Mouse (Mus musculus): Measurements from ENCODE around the gene Vars2. TPM values are rescaled to one million over a fixed set of nuclear protein-coding genes. Genes with fewer than 3 reads are reported as not detected.

Gene Vars2
- polyA plus RNA-seq, 2 experiments = 4.0 to 7.8 TPM

GRCm38 (mm10) chr17:35685061-35685460 is 17.7 kb upstream of the Vars2 start:
- Histone ChIP-seq H3K27ac (no peak overlapping the region), H3K4me1 (replicated peaks; ENCODE audit: control insufficient read depth in 2 of 2, insufficient read depth in 2 of 2, low read length in 1 of 2) (no peaks in the 10 kb centered on the region), H3K4me3 (ENCODE audit: insufficient read depth in 1 of 2, low read depth in 2 of 2, low read length in 2 of 2) (no peak overlapping the region), H3K27me3 (ENCODE audit: control insufficient read depth, insufficient read depth, low read length) (no peaks in the 10 kb centered on the region), H3K4me2 (ENCODE audit: low read depth) (no peak overlapping the region), H3K9ac (replicated peaks) (no peak overlapping the region), H3K9me3 (ENCODE audit: control insufficient read depth, low read length) (no peaks in the 10 kb centered on the region), H3K36me3 (replicated peaks; ENCODE audit: control insufficient read depth, insufficient read depth, low read depth) (no peaks in the 10 kb centered on the region)
- 48% methylated on average over 9 of the region's 9 CpGs for WGBS (ENCODE audit: insufficient replicate concordance)
- DNase-seq (ENCODE audit: low read depth in 3 of 3, low spot score in 3 of 3) = no peak
- ATAC-seq (ENCODE audit: insufficient read depth) = no peak
- no peak for TF ChIP-seq EP300 (IDR thresholded peaks at IDR 0.05; ENCODE audit: low read depth)
- no peak for TF ChIP-seq CTCF (IDR thresholded peaks at IDR 0.05; ENCODE audit: low read depth)

DNA sequence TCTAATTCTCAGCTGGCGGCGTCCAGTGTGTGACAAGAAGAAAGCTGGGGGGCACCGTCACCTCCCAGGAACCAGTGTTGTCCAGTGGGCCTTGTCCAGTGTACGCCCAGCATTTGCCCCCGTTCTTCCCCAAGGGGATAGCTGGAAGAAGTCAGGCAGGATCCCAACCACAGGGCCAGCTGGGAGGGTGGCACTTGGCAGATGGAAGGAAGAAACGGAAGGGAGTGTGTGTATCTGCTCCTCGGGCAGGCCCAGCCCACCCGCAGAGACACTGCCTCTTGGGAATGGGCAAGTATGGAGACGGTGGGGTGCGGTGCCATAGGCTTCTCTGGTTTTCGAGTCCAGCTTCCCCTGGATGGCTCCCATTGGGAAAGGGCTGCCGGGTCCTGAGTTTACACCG is 14.6 kb upstream of the Vars2 start:
- DNase-seq (ENCODE audit: low read depth in 3 of 3, low spot score in 3 of 3) (no peak), ATAC-seq (ENCODE audit: insufficient read depth) (no peak)
- H3K4me1 ChIP-seq (replicated peaks; ENCODE audit: control insufficient read depth in 2 of 2, insufficient read depth in 2 of 2, low read length in 1 of 2) = no peaks in the 10 kb centered on the region

DNA sequence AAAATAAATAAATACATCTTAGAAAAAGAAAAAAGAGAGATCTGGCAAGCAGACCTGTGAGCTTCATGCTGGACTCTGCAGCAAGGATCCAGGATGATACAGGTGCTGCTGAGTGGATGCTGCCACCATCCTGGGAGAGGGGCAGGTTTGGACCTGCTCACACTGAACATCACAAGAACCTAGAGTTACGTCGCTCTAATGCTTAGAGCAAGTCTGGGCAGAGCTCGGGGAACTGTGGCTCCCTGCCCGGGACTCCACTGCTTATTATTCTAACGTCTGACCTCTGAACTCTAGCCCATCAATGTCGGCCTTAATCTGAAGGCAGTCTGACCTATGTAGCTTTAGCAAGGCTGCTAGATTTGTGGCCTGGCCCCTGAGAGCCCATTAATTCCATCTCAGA is 13.2 kb upstream of the Vars2 start:
- Histone ChIP-seq H3K27me3 (ENCODE audit: control insufficient read depth, insufficient read depth, low read length) (no peaks in the 10 kb centered on the region), H3K36me3 (replicated peaks; ENCODE audit: control insufficient read depth, insufficient read depth, low read depth) (no peaks in the 10 kb centered on the region), H3K4me1 (replicated peaks; ENCODE audit: control insufficient read depth in 2 of 2, insufficient read depth in 2 of 2, low read length in 1 of 2) (no peaks in the 10 kb centered on the region), H3K4me3 (ENCODE audit: insufficient read depth in 1 of 2, low read depth in 2 of 2, low read length in 2 of 2) (no peak overlapping the region), H3K27ac (no peak overlapping the region), H3K9me3 (ENCODE audit: control insufficient read depth, low read length) (no peaks in the 10 kb centered on the region), H3K4me2 (ENCODE audit: low read depth) (no peak overlapping the region), H3K9ac (replicated peaks) (no peak overlapping the region)
- WGBS (ENCODE audit: insufficient replicate concordance) = 46% methylated on average over 6 of the region's 6 CpGs
- DNase-seq (ENCODE audit: low read depth in 3 of 3, low spot score in 3 of 3) (no peak), ATAC-seq (ENCODE audit: insufficient read depth) (no peak)
- TF ChIP-seq CTCF (IDR thresholded peaks at IDR 0.05; ENCODE audit: low read depth) = no peak
- TF ChIP-seq EP300 (IDR thresholded peaks at IDR 0.05; ENCODE audit: low read depth) = no peak

More for the DNA sequence above, 14.6 kb upstream of the Vars2 start:
- WGBS (ENCODE audit: insufficient replicate concordance) = 74% methylated on average over 13 of the region's 13 CpGs
- H3K4me2 ChIP-seq (ENCODE audit: low read depth) = no peak overlapping the region
- no peak overlapping the region for H3K4me3 ChIP-seq (ENCODE audit: insufficient read depth in 1 of 2, low read depth in 2 of 2, low read length in 2 of 2)
- no peak for TF ChIP-seq EP300 (IDR thresholded peaks at IDR 0.05; ENCODE audit: low read depth)
- TF ChIP-seq CTCF (IDR thresholded peaks at IDR 0.05; ENCODE audit: low read depth) = no peak
- no peaks in the 10 kb centered on the region for H3K36me3 ChIP-seq (replicated peaks; ENCODE audit: control insufficient read depth, insufficient read depth, low read depth)
- H3K9ac ChIP-seq (replicated peaks) = no peak overlapping the region
- H3K9me3 ChIP-seq (ENCODE audit: control insufficient read depth, low read length) = no peaks in the 10 kb centered on the region
- no peak overlapping the region for H3K27ac ChIP-seq
- no peaks in the 10 kb centered on the region for H3K27me3 ChIP-seq (ENCODE audit: control insufficient read depth, insufficient read depth, low read length)

GRCm38 (mm10) chr17:35673416-35674035 is 6.1 kb upstream of the Vars2 start, which contains the start of gene Gtf2h4:
Gtf2h4 (minus strand) TSS chr17:35673739.
- no peaks in the 10 kb centered on the region for H3K9me3 ChIP-seq (ENCODE audit: control insufficient read depth, low read length)
- TF ChIP-seq EP300 (IDR thresholded peaks at IDR 0.05; ENCODE audit: low read depth) (no peak), CTCF (IDR thresholded peaks at IDR 0.05; ENCODE audit: low read depth) (no peak)
- no peaks in the 10 kb centered on the region for H3K27me3 ChIP-seq (ENCODE audit: control insufficient read depth, insufficient read depth, low read length)
- H3K4me3 ChIP-seq (ENCODE audit: insufficient read depth in 1 of 2, low read depth in 2 of 2, low read length in 2 of 2) = peak within 1 kb of the TSS; percentile 64 to 95
- 3% methylated on average over 23 of the region's 23 CpGs for WGBS (ENCODE audit: insufficient replicate concordance)
- no peak within 1 kb of the TSS for H3K27ac ChIP-seq
- H3K4me2 ChIP-seq (ENCODE audit: low read depth) = peak within 1 kb of the TSS; percentile 63
- peaks cover 4 to 9% of the 10 kb centered on the region in 2 experiments; a peak in 2 of 4 replicates for H3K4me1 ChIP-seq (replicated peaks; ENCODE audit: control insufficient read depth in 2 of 2, insufficient read depth in 2 of 2, low read length in 1 of 2)
- no peaks in the 10 kb centered on the region for H3K36me3 ChIP-seq (replicated peaks; ENCODE audit: control insufficient read depth, insufficient read depth, low read depth)
- peak within 1 kb of the TSS; percentile 77 for H3K9ac ChIP-seq (replicated peaks)
- ATAC-seq (ENCODE audit: insufficient read depth) = peak; percentile 99
- peak; percentile 87 to 93 (median 90) for DNase-seq (ENCODE audit: low read depth in 3 of 3, low spot score in 3 of 3)

GRCm38 (mm10) chr17:35672527-35672926 is 5.1 kb upstream of the Vars2 start:
- H3K27me3 ChIP-seq (ENCODE audit: control insufficient read depth, insufficient read depth, low read length) = no peaks in the 10 kb centered on the region
- H3K4me1 ChIP-seq (replicated peaks; ENCODE audit: control insufficient read depth in 2 of 2, insufficient read depth in 2 of 2, low read length in 1 of 2) = peaks cover 4 to 12% of the 10 kb centered on the region in 2 experiments; a peak in 2 of 4 replicates
- H3K9me3 ChIP-seq (ENCODE audit: control insufficient read depth, low read length) = no peaks in the 10 kb centered on the region
- H3K9ac ChIP-seq (replicated peaks) = no peak overlapping the region
- H3K36me3 ChIP-seq (replicated peaks; ENCODE audit: control insufficient read depth, insufficient read depth, low read depth) = no peaks in the 10 kb centered on the region
- no peak for ATAC-seq (ENCODE audit: insufficient read depth)
- no peak for DNase-seq (ENCODE audit: low read depth in 3 of 3, low spot score in 3 of 3)
- 89% methylated on average over 6 of the region's 6 CpGs for WGBS (ENCODE audit: insufficient replicate concordance)
- no peak overlapping the region for H3K4me3 ChIP-seq (ENCODE audit: insufficient read depth in 1 of 2, low read depth in 2 of 2, low read length in 2 of 2)
- H3K27ac ChIP-seq = no peak overlapping the region
- peak overlapping the region; percentile 63 for H3K4me2 ChIP-seq (ENCODE audit: low read depth)
- TF ChIP-seq CTCF (IDR thresholded peaks at IDR 0.05; ENCODE audit: low read depth) = no peak
- no peak for TF ChIP-seq EP300 (IDR thresholded peaks at IDR 0.05; ENCODE audit: low read depth)
